Mouse (Mus musculus) heart, postnatal 10 days (tissue): ENCODE measurements around the gene Smpd3. TPM values are rescaled to one million over a fixed set of nuclear protein-coding genes. Genes with fewer than 3 reads are reported as not detected.
"Not testable (repeated sequence)": the region's sequence is repeated elsewhere in the genome, so short reads cannot be mapped to it uniquely, and the experiment has no call there.

Source experiments
- DNase-seq, 2 experiments: peaks; one replicate each; pipeline ENCODE4 v3.0.0; 2021
- intact Hi-C: fragments of 180-260 bp; cut with DNase I; formaldehyde crosslinking; loops from one replicate; pipeline ENCODE4 v1.15.1; 2025
- total RNA-seq, 2 experiments: library from RNA; stranded (reverse); gene quantifications; 2 replicates each; pipeline ENCODE4 v1.2.3; 2021

Gene Smpd3
- total RNA-seq, 2 experiments from 2014 or later: 4.8 to 5.0 TPM

DNA sequence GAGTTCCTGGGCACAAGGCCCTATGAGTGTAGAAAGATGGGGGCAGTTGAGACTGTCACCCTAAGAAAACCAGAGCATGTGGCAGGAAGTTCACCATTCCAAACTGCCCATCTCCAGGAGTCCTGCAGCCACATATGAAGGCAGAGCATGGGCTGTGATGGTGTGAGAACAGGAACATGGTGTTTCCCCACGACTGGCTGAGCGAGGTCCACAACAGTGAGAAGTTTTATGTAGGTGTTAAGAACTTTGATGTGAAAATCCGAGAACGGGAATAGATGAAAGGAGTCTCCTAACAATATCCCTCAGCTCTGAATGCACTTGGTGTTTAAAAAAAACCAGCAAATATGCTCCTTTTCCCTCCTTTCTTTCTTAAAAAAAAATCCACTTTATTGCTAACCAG lies 5.3 kb downstream of the Smpd3 start:
- no peak for DNase-seq

DNA sequence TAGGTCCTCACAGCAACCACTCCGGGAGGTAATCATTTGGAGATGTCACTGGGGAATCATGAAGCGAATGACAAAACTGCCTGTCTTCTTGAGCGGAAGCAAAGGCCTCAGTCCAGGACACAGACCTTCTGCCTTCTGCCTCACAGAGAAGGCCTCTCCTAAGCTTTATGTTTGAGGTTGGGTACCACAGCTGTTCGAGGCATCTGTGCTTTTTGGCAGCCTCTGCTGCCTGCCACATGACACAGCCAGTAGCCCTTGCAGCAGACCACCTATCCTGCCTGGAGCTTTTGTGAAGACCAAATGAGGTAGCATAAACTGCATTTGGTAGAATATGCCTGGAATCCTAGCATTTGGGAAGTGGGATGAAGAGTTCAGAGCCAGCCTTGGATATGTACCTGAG lies 11.2 kb downstream of the Smpd3 start:
- intact Hi-C loops: no loop called here
- DNase-seq: no peak

More for the DNA sequence above, 5.3 kb downstream of the Smpd3 start:
- intact Hi-C loops: no loop called here

DNA sequence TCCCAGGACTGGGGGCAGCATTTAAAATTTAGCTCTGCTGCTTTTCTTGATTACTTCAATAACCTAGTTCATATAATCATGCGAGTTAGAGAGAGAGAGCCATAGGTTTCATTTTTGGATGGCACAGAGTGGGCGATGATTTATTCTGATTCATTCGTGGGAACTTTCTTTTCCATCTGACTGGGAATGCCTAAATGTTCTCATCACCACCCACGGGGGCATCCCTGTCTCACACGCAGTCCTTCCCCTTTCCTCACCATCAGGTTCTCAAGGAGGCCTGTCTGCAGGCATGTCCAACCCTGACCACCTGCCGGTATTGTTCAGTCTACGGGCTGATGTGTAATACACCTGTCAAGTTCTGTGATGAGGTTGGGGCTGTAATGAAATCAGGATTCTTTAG lies 16.4 kb downstream of the Smpd3 start:
- intact Hi-C loops: no loop called here
- no peak for DNase-seq

DNA sequence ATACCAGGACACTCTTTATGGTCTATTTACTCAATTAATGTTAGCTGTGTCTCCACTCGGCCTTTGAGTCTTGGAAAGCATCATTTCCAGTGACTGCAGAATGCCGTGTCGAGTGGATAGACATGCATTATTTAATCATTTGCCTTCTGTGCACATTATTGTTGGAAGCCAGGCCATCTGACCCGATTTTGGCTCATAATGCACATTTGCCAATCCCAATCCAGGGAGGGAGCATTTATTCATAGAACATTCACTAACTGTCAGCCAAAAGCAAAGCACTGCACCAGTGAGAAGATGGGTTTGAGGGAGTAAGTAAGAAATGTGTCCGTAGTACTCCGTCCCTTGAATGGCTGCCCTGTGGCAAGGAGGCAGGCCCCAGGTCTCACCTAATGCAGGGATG lies 17.8 kb downstream of the Smpd3 start:
- no peak for DNase-seq
- intact Hi-C loops: no loop called here

DNA sequence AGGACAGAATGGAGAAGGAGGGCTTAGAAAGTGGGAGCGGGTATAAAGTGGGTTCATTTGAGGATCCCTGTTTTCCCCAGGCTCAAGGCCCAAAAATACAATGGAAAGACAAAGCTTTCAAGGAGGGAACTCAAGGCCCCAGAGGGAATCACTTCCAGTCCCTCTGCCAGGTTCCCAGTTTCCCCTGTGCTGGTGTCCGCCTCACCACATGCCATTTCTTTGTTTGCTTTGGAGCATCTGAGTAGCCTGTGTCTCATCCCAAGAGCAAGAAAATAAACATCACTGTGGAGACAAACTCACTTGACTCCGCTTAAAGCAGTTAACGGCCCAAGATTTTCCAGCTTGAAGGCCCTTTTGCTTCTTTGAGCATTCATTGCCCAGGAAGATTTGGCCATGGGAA lies 20.7 kb downstream of the Smpd3 start:
- DNase-seq: no peak
- intact Hi-C loops: no loop called here

DNA sequence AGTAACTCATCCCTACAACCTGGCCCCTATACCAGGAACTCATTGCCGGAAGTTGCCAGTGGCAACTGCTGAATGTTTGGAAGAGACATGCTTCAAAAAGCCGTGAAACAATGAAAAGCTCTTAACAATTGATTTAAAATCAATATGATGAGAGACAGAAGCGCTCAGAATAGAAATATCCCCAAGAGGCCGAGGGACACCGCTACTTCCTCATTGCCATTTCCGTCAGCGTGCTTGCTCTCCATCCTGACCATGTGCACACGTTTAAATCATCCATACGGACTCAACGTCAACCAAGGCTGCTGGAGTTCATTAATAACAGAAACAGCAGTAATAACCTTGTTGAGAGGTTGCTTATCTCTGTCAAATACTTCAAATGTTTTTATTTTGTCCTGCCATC lies 21.3 kb downstream of the Smpd3 start:
- intact Hi-C loops: no loop called here
- DNase-seq: no peak

DNA sequence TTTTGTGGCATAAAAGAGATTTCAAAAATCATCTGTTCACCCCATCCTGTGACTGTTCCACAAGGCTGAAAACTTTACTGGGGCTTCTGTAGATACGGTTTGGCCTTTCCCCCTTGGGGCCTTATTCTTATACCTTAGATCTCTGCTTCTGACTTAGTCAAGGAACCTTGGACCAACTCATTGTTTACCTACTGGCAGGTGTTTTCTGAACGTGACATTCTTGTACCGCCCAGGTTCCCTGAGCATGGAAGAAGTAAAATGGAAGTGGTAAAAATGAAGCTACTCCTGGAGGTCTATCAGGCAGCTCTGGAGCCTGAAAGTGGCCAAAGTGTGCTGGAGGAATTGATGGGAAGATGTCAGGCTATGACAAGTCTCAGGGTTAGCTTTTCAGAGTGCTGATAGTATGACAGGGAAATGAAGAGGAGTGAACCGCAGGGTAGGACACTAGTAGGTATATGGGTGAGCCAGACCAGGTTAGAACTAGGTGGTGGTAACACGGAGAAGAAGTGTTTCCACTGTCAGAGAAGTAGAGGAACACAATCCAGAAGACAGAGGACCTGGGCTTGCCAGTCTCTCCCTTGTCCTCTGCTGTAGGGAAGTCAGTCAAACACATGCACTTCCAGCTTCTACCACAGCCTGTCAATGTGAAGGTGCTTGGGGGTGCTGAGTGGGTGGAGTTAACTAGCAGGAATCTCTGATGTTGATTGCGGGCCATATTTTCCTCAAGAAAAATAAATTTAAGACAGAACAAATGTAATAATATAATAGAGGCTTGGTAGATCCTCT lies 22.2 kb downstream of the Smpd3 start:
- DNase-seq: no peak
- intact Hi-C loops: no loop called here

DNA sequence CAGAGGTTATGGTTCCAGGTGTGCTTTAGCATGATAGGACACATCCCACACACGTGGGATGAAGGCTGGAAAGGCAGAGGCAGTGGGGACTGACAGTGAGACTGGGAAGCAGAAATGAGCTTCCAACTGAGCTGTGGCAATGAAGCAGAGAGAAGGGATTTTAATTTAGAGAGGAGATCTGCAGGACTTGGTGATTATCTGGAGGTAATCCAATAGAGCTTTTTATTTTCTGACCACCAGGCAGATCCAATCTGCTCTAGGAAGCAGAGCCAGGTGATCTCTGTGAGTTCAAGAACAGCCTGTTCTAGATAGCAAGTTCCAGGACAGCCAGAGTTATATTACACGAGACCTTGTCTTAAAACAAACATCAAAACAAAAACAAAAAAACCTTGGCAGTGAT lies 24.0 kb downstream of the Smpd3 start:
- no peak for DNase-seq
- intact Hi-C loops: no loop called here

DNA sequence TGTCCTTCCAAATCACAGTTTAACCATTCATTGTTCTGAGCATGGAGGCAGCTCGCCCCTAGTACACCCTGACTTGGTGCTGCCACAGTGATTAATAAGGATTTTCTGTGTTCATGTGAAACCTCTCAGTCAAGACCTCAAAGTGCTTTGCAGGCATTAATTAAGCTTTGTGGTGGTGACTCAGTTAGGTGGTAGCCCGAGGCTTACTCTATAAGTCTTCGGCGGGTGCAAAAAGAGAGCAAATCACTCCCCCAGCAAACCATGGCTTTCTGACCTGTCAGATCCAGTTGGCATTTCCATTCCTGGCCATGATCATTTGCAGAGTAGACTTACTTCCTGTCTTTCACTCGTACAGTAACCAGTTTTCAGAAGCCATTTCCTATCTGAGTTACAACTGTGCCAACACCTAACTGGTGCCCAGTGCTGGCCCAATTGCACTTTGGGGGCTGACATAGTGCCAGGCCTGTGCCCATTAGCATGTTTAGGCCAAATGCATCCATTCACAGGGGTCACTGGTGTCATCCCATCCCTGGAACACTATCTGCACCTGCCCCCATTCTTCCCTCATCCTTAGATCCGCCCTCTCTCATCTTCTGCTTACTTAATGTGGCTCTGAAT lies 24.6 kb downstream of the Smpd3 start:
- DNase-seq: no peak
- intact Hi-C loops: no loop called here

DNA sequence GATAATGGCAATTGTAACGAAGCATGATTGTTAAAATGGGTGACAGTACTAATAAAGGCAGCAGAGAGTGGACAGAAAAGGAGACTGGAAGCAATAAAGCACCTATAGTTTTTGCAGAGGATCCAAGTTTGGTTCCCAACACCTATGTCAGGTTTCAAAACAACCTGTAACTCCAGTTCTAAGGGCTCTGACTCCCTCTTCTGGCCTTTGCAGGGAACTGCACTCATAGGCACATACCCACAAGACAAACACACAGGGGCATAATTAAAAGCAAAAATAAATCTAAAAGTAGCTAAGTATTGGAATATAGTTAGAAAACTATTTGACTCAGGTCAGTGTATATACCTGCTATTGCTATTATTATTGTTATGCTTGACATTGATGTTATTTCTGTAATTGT lies 25.8 kb downstream of the Smpd3 start:
- intact Hi-C loops: no loop called here

DNA sequence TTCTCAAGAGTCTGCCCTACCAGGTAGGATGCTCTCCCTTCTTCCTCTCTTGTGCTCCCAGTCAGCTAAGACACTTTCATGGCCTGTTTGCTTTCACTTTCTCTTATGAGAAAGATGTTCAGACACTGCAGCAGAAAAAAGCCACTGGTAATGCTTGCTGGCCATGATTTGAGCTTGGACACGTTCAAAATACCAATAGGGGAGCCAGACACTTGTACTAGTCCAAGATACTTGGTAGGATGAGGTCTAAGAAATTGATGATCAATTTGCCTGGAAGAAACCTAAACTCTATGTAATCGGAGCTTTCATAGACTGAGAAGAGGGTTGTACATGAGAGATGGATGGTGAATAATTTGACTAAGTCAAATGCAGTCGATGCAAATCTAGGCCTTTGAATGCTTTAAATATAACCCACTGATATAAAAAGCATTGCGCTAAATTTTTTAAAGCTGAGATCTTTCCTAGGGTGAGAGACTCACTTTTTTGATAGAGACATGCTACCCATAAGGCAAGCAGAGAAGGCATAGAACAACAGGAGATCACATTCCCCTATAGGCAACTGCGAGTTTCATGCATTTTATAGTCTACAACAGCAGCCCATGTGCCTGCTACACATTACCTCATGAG lies 27.6 kb downstream of the Smpd3 start:
- intact Hi-C loops: no loop called here
- DNase-seq: no peak

More for the DNA sequence above, 25.8 kb downstream of the Smpd3 start:
- no peak for DNase-seq

DNA sequence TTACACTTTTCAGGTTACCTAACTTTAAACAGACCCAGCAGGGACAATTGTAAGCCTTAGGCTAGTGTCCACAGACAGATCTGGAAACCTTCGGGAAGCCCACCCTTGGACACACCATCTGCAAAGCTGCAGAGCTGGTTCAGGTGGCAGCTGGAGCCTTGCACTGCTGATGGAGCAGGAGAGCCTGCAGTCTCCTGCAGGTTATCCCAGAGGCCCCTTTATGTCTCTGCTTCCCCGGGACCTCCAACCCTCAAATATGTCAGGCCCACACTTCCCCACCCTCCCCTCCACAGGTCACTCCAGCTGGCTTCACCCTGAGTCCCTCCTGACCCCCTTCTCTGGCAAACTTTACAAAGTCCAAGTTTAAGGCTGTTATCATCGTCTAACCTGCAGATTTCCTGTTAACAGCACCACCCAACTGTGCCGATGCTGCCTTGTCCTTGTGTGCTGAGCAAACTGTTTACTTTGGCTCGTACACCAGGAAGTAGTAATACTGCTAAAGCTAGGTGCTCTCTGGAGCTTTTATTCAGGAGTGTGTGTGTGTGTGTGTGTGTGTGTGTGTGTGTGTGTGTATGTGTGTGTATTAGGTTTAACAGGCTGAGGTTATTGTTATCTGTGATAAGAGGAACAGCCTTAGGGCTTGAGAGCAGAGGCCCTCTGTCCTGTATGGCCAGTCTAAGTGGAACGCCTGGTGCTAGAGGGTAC lies 29.6 kb downstream of the Smpd3 start:
- peak; percentile 50 to 58 for DNase-seq
- intact Hi-C loops: not testable (repeated sequence)

DNA sequence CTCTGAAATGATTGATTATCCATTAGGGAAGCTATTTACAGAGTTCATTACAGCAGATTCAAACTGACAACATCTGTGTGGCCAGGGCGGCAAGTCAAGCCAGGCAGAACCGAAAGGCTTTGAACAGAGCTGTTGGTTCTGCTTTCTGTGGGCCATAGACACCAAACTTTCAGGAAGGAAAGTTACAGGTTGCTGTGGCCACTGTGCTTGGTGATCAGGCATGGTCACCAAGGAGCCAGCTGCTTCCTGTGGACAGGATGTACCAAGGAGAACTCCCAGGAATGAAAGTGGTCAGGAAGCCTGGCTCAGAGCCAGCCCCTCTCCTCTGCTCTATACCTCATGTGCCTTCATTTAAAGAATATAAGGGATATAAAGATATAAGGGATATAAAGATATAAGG lies 30.2 kb downstream of the Smpd3 start:
- intact Hi-C loops: no loop called here
- DNase-seq: peak in 1 of 2 experiments; percentile 25

DNA sequence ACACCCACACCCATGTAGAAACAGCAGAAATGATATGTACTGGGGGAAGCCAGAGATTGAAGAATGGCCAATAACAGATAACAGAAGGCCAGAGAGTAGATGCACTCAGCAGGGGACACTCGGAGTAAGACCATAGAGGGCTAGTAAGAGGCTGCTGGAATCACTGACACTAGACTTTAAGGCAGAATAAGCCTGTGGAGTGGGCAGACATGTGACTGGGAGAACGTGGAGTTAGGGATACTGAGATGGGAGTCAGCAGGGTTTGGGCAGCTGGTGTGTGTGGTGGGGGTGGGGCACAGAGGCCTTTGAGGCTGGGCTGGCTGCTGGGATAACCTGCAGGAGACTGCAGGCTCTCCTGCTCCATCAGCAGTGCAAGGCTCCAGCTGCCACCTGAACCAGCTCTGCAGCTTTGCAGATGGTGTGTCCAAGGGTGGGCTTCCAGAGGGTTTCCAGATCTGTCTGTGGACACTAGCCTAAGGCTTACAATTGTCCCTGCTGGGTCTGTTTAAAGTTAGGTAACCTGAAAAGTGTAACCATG lies 31.0 kb downstream of the Smpd3 start:
- DNase-seq, intact Hi-C loops: not testable (repeated sequence)

DNA sequence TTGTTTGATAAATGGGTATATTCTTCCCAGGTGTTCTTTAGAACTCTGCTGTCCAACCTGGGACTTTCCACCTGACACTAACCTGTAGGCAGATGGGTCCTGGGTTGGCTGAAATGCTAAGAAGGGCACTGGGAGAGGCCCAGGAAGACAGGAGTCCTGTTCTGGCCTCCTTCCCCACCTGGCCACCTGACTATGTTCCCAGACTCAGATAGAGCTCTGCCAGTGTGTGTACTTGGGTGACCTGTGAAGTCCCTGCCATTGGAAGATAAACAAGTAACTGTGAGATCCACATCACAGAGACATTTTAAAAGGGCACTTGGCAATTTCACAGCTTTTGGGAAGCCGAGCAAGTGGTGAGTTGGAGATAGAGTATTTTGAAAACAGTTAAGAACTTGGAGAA lies 31.7 kb downstream of the Smpd3 start:
- no peak for DNase-seq

DNA sequence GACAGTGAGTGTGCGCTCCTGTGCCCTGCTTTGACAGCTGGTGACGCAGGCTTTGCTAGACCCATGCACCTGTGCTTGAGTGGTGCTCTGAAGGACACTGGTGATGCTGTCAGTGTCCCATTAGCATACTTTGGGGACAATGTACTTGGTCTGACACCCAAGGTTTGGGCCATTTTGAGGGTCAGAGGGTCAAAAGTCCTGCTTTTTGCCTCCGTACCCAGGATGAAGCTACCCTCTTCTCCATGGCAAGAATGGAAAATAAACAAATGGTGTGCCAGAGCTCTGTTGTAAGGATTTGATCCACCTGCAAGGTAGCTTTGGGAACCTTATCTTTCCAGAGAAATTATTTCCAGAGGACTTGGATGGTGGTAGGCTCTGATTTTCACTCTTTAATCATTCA lies 32.5 kb downstream of the Smpd3 start:
- intact Hi-C loops: no loop called here
- no peak for DNase-seq

More for the DNA sequence above, 31.7 kb downstream of the Smpd3 start:
- intact Hi-C loops: no loop called here

DNA sequence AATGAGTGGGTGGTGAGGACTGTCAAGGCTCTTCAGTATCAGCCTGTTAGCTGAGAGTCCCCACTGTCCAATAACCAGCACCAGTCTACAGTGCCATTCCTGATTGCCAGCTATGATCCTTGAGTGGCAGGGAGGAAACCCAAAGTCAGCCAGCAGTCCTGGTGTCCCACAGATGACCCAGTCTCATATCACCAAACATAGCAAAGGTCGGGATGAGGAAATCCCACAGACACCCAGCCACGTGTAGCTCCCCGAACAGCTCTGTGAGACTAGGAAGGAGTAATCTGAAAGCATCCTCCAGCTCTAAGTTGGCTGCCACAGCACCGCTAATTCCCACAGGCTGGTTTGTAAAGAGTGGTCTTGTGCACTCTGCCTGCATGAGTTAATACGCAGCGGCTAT lies 33.5 kb downstream of the Smpd3 start:
- intact Hi-C loops: no loop called here
- DNase-seq: no peak

DNA sequence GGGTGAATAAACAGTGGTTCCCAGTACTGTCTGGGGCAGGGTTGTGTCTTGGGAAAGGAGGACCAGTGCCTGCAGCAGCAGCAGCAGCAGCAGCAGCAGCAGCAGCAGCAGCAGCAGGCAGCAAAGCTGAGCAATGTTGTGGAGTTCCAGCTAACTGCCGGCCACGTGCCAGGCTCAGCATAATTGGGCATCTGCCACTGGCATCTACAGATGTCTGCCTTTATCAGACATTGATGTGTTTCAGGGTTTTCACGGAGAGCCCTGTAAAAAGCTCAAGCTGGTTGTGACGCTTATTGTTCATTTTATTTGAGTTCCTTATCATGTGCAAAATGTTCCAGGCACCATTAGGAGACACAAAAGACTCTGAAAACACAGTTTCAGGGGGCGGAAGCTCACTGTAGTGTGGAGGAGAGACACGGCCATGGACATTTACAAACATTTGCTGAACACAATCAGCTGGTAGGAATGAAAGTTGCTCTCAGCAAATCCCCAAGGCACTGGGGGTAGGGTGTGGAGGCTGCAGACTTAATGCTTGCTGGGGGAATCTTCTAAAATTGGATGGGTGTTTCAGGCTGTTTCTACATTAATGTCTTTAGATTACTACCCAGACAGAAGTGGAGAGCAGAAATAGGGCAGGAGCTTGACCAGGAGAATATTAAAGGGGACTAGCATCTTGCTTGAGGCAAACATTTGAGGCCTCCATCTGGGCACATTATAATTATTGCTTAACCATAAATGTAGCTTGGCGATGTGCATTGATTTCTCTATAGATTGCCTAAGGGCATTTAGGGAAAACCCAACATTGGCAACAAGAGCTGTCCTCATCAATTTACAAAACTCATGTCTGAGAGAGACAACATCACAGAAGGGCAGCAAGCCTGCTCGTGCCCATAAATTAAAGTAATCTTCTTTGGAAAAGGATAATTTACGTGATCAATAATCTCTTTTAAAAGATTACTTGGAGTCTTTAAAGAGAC lies 36.8 kb downstream of the Smpd3 start:
- intact Hi-C loops: no loop called here
- peak; percentile 41 to 51 for DNase-seq

DNA sequence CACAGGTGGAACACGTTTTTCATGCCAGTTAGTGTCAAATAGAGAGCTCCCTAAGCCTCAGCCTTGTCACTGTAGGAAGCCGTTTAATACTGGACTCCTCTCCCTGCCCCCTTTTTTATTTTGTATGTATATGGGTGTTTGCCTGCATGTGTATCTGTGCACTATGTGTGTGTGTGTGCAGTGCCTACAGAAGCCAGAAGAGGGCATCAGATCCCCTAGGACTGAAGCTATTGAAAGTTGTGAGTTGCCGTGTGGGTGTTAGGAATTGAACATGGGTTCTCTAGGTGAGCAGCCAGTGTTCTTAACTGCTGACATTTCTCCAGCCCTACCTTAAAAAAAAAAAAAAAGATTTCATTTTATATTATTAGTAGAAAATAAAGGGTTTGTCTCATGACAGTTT lies 38.1 kb downstream of the Smpd3 start:
- intact Hi-C loops: no loop called here

DNA sequence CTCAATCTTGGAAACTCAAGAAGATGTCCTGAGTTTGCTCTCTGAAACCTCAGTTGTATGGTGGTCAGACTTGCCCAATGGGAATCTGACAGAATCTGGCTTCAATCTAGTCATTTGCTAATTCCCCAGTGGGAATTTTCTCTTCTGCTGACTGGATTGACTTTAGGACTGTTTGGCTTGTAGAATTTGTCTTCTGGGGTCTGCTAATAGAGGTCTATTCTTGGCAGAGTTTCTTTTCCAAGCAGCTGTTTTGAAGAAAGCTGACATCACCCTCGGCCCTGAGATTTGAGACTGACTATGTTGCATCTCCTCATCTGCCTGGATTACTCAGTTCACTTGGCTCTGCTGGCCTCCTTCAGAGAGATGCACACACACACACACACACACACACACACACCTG lies 38.9 kb downstream of the Smpd3 start:
- DNase-seq: peak in 1 of 2 experiments; percentile 29
- intact Hi-C loops: no loop called here

More for the DNA sequence above, 38.1 kb downstream of the Smpd3 start:
- no peak for DNase-seq
